ENCODE assay signal across 16 mouse cellular contexts in genomic region chr1:21253856-21254255, GRCm38 (mm10). TPM values are rescaled to one million over a fixed set of nuclear protein-coding genes. Genes with fewer than 3 reads are reported as not detected.
DNase-seq lines count a peak whose midpoint lies in the region.
"Had no signal": no experiment of that assay in that cellular context is flagged by ENCODE, and none has a peak within 500 bp of the region (broad histone marks: within the 10 kb centered on the region; RNA-seq: fewer than 3 reads in every experiment).

No protein-coding gene starts in this region.

- DNase-seq in heart, adult 11 months = peak; percentile 13
- DNase-seq in heart, adult 9 months (ENCODE audit: low spot score in 2 of 2) = no peak
- peak; percentile 80 for DNase-seq in ES-CJ7 (ENCODE audit: low read depth, low spot score)
- peak; percentile 89 for DNase-seq in ZHBTc4 (ENCODE audit: low read depth, low spot score)
- DNase-seq in cerebellum, postnatal 14 days = no peak
- no peak for DNase-seq in adrenal gland, adult 8-10 months
- DNase-seq: adrenal gland, postnatal 14 days; cerebellum, adult 11 months; cerebellum, adult 2 months; cerebellum, adult 9-11 months; cerebellum, postnatal 36 days; embryo, embryonic 11 days; gastrocnemius, postnatal 25 days; heart, postnatal 10 days; heart, postnatal 36 days; kidney, adult 18-20 months had no signal

RNA-seq across cellular contexts. Expression of gene Gsta3, which starts 13.5 kb away (rescaled TPM):
- 10 to 100 TPM; 11.7 to 40.3 (median 27.6) TPM for total RNA-seq in adrenal gland, adult 8-10 months (2022)

RNA-seq across cellular contexts. Expression of gene Tmem14a, which starts 35.5 kb away (rescaled TPM):
- 10 to 100 TPM in 1 of 4 experiments, 1 to 10 TPM in 3; 6.4 to 10.6 (median 9.1) TPM for total RNA-seq in adrenal gland, adult 8-10 months (2022)

Comparison
In these comparisons a context has a peak if more than half of its experiments do, and no peak if none do; other contexts are left out.
1. DNase-seq: peak in heart, adult 11 months (single experiment), ES-CJ7 (single experiment) and ZHBTc4 (single experiment); none in heart, adult 9 months (0 of 2), cerebellum, postnatal 14 days (0 of 2) and adrenal gland, adult 8-10 months (single experiment).